Mouse (Mus musculus) lung, embryonic 16.5 days (tissue): ENCODE measurements around the gene Hnrnpd. TPM values are rescaled to one million over a fixed set of nuclear protein-coding genes. Genes with fewer than 3 reads are reported as not detected.

Experiments used
- ATAC-seq: fragments of 200-750 bp; cut with Nextera tagmentation; 2 replicates; pipeline ENCODE4 v1.8.0; 2017; ENCODE audit warnings: low read depth, mild to moderate bottlenecking, moderate library complexity
- H3K27ac ChIP-seq: fragments of 300-500 bp; sonication (generic); 2 replicates; pipeline ENCODE4 v1.5.1; 2014; ENCODE audit warnings: mild to moderate bottlenecking, control low read depth, low read length
- H3K27me3 ChIP-seq: fragments of 300-500 bp; sonication (generic); 2 replicates; pipeline ENCODE4 v1.6.1; 2014; ENCODE audit warnings: low read depth, low read length, mixed read lengths; ENCODE audit not compliant: control insufficient read depth, insufficient read depth
- H3K36me3 ChIP-seq: fragments of 300-500 bp; sonication (generic); 2 replicates; pipeline ENCODE4 v1.6.1; 2014; ENCODE audit warnings: low read length; ENCODE audit not compliant: control insufficient read depth, insufficient read depth
- H3K4me1 ChIP-seq: fragments of 300-500 bp; sonication (generic); replicated peaks from 2 replicates; pipeline ENCODE4 v1.6.1; 2014; ENCODE audit warnings: low read length, mixed read lengths; ENCODE audit not compliant: control insufficient read depth, insufficient read depth
- H3K4me2 ChIP-seq: fragments of 300-500 bp; sonication (generic); 2 replicates; pipeline ENCODE4 v1.6.1; 2014; ENCODE audit warnings: low read depth, low read length, control low read depth
- H3K4me3 ChIP-seq: fragments of 300-500 bp; sonication (generic); 2 replicates; pipeline ENCODE4 v1.5.1; 2014; ENCODE audit warnings: mild to moderate bottlenecking, low read length, control low read depth
- H3K9ac ChIP-seq: fragments of 300-500 bp; sonication (generic); 2 replicates; pipeline ENCODE4 v1.6.1; 2014; ENCODE audit warnings: low read length, control low read depth
- H3K9me3 ChIP-seq: fragments of 300-500 bp; sonication (generic); 2 replicates; pipeline ENCODE4 v1.6.1; 2016; ENCODE audit warnings: low read length; ENCODE audit not compliant: control insufficient read depth
- WGBS: fragments of 180-500 bp; shearing (Covaris S2); extraction: QIAGEN DNeasy Blood & Tissue Kit; methylation state at CpG from one replicate; pipeline ENCODE4 v1.1.7; 2014; 5-methylcytosine and 5-hydroxymethylcytosine counted together
- polyA plus RNA-seq: library from polyadenylated mRNA; unstranded; fragments of >200 nt; fragmentation: Nextera tagmentation; extraction: Ambion mirVana; gene quantifications from 2 replicates; pipeline ENCODE4 v1.2.1, GENCODE M21; 2015

The Hnrnpd gene
- polyA plus RNA-seq, 1 experiment from 2014 or later: 52.8 TPM

- H3K9me3 ChIP-seq: no peaks in the 10 kb centered on the region
- H3K36me3 ChIP-seq: no peaks in the 10 kb centered on the region
- H3K27ac ChIP-seq: no peak overlapping the region
- ATAC-seq: no peak
- H3K9ac ChIP-seq: no peak overlapping the region
- WGBS: 57% methylated on average over 3 of the region's 3 CpGs
- no peak overlapping the region for H3K4me3 ChIP-seq
- no peaks in the 10 kb centered on the region for H3K27me3 ChIP-seq
- no peaks in the 10 kb centered on the region for H3K4me1 ChIP-seq
- no peak overlapping the region for H3K4me2 ChIP-seq
Observed at GRCm38 (mm10) chr5:100005431-100005830, 26.7 kb upstream of the Hnrnpd start.

GRCm38 (mm10) chr5:100003895-100004294 lies 25.2 kb upstream of the Hnrnpd start:
- WGBS: 72% methylated on average over 4 of the region's 4 CpGs
- ATAC-seq: no peak
- no peak overlapping the region for H3K27ac ChIP-seq
- H3K9ac ChIP-seq: no peak overlapping the region
- H3K9me3 ChIP-seq: no peaks in the 10 kb centered on the region
- no peaks in the 10 kb centered on the region for H3K27me3 ChIP-seq
- no peaks in the 10 kb centered on the region for H3K36me3 ChIP-seq
- no peaks in the 10 kb centered on the region for H3K4me1 ChIP-seq
- H3K4me2 ChIP-seq: no peak overlapping the region
- H3K4me3 ChIP-seq: no peak overlapping the region

GRCm38 (mm10) chr5:100000500-100000899 lies 21.8 kb upstream of the Hnrnpd start:
- Histone ChIP-seq H3K9ac (no peak overlapping the region), H3K4me2 (no peak overlapping the region), H3K4me1 (no peaks in the 10 kb centered on the region), H3K27ac (no peak overlapping the region), H3K27me3 (no peaks in the 10 kb centered on the region), H3K9me3 (peaks cover 2% of the 10 kb centered on the region), H3K36me3 (no peaks in the 10 kb centered on the region), H3K4me3 (no peak overlapping the region)
- no peak for ATAC-seq
- 40% methylated on average over 8 of the region's 8 CpGs for WGBS

- 63% methylated on average over 7 of the region's 7 CpGs for WGBS
- H3K36me3 ChIP-seq: no peaks in the 10 kb centered on the region
- no peak overlapping the region for H3K27ac ChIP-seq
- H3K4me3 ChIP-seq: no peak overlapping the region
- no peaks in the 10 kb centered on the region for H3K4me1 ChIP-seq
- no peak overlapping the region; the same call in 1 of the 2 replicates for H3K9ac ChIP-seq
- no peak overlapping the region for H3K4me2 ChIP-seq
- H3K27me3 ChIP-seq: no peaks in the 10 kb centered on the region
- no peak for ATAC-seq
- peaks cover 2% of the 10 kb centered on the region for H3K9me3 ChIP-seq
Observed at GRCm38 (mm10) chr5:100000048-100000447, 21.3 kb upstream of the Hnrnpd start.

- 93% methylated on average over 3 of the region's 3 CpGs for WGBS
- H3K27ac ChIP-seq: no peak overlapping the region
Observed at GRCm38 (mm10) chr5:99994680-99995079, 15.9 kb upstream of the Hnrnpd start.

GRCm38 (mm10) chr5:99994166-99994565 lies 15.4 kb upstream of the Hnrnpd start:
- H3K36me3 ChIP-seq: no peaks in the 10 kb centered on the region
- ATAC-seq: no peak
- no peaks in the 10 kb centered on the region for H3K27me3 ChIP-seq
- no peak overlapping the region for H3K4me2 ChIP-seq
- no peak overlapping the region for H3K4me3 ChIP-seq
- H3K9ac ChIP-seq: no peak overlapping the region
- H3K27ac ChIP-seq: no peak overlapping the region
- no peaks in the 10 kb centered on the region for H3K4me1 ChIP-seq
- peaks cover 2% of the 10 kb centered on the region for H3K9me3 ChIP-seq
- 62% methylated on average over 3 of the region's 3 CpGs for WGBS

More at GRCm38 (mm10) chr5:99994680-99995079, 15.9 kb upstream of the Hnrnpd start:
- no peak for ATAC-seq
- Histone ChIP-seq H3K9ac (no peak overlapping the region), H3K9me3 (peaks cover 2% of the 10 kb centered on the region), H3K27me3 (no peaks in the 10 kb centered on the region), H3K4me2 (no peak overlapping the region), H3K4me3 (no peak overlapping the region), H3K36me3 (no peaks in the 10 kb centered on the region), H3K4me1 (no peaks in the 10 kb centered on the region)

- H3K27ac ChIP-seq: no peak overlapping the region
- H3K27me3 ChIP-seq: no peaks in the 10 kb centered on the region
- no peaks in the 10 kb centered on the region for H3K36me3 ChIP-seq
- no peaks in the 10 kb centered on the region for H3K9me3 ChIP-seq
- peaks cover 3% of the 10 kb centered on the region; the same call in 1 of the 2 replicates for H3K4me1 ChIP-seq
- H3K9ac ChIP-seq: no peak overlapping the region
- 74% methylated on average over 9 of the region's 9 CpGs for WGBS
- H3K4me3 ChIP-seq: no peak overlapping the region
- no peak overlapping the region for H3K4me2 ChIP-seq
- ATAC-seq: no peak
Observed at GRCm38 (mm10) chr5:99983452-99984061, 4.8 kb upstream of the Hnrnpd start.

GRCm38 (mm10) chr5:99977516-99978301 lies 1.0 kb downstream of the Hnrnpd start:
- Histone ChIP-seq H3K27ac (peak overlapping the region; percentile 99), H3K9me3 (no peaks in the 10 kb centered on the region), H3K4me3 (peak overlapping the region; percentile 97), H3K36me3 (no peaks in the 10 kb centered on the region), H3K27me3 (no peaks in the 10 kb centered on the region), H3K9ac (peak overlapping the region; percentile 99), H3K4me1 (peaks cover 25% of the 10 kb centered on the region), H3K4me2 (peak overlapping the region; percentile 67)
- under 1% methylated on average over 37 of the region's 50 CpGs for WGBS
- peak; percentile 68 for ATAC-seq

GRCm38 (mm10) chr5:99976334-99976955 lies 2.3 kb downstream of the Hnrnpd start:
- Histone ChIP-seq H3K27ac (peak overlapping the region; percentile 10; the same call in 1 of the 2 replicates), H3K9ac (peak overlapping the region; percentile 99), H3K4me3 (peak overlapping the region; percentile 97), H3K36me3 (no peaks in the 10 kb centered on the region), H3K9me3 (no peaks in the 10 kb centered on the region), H3K4me1 (peaks cover 25% of the 10 kb centered on the region), H3K27me3 (no peaks in the 10 kb centered on the region), H3K4me2 (peak overlapping the region; percentile 67)
- WGBS: 4% methylated on average over 8 of the region's 8 CpGs
- ATAC-seq: no peak
